Mouse (Mus musculus) megakaryocyte-erythroid progenitor cell, adult 5-6 weeks (primary cell): ENCODE measurements around the gene Actrt2. TPM values are rescaled to one million over a fixed set of nuclear protein-coding genes. Genes with fewer than 3 reads are reported as not detected.

Experiments
- ATAC-seq: replicated peaks from 2 replicates; pipeline ENCODE4 v1.8.0; 2016; ENCODE audit warnings: mild to moderate bottlenecking, inconsistent platforms; ENCODE audit not compliant: severe bottlenecking, poor library complexity, low FRiP score, low TSS enrichment
- total RNA-seq, 2 experiments: library from RNA; stranded (forward) in 1 of 2; stranded (reverse) in 1 of 2; fragments of 200-1000, 215-1000 nt in 1 of 2; fragments of >200 nt in 1 of 2; fragmentation: Nextera tagmentation in 1 of 2; gene quantifications; 2 replicates each; pipeline ENCODE4 v1.2.3; 2014 to 2017

Actrt2 gene
- total RNA-seq (2014; fragmentation: Nextera tagmentation) (not detected in 2 replicates), total RNA-seq (2017) (not detected in 2 replicates)

DNA sequence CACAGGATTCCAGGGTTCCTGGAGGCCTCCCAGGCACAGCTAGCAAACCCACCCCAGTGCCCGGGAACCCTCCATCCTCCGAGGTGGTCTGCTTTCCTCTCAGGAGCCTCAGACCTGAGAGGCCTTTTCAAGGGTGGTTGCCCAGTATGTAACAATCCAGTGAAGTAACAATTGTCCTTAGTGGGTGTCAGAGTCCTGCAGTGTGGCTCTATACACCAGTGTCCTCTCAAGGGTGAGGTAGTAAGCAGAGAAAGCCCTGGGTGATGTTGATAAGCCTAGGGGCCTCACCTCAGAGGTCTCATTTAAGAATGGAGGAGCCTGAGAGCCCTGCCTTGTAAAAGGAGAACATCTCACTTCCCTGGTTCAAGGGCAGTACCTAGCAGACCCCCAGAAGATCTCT lies at the start of gene Actrt2:
Gene Actrt2 (minus strand): TSS at position 101 of the 400 bp plus-strand sequence.
- ATAC-seq = no peak

DNA sequence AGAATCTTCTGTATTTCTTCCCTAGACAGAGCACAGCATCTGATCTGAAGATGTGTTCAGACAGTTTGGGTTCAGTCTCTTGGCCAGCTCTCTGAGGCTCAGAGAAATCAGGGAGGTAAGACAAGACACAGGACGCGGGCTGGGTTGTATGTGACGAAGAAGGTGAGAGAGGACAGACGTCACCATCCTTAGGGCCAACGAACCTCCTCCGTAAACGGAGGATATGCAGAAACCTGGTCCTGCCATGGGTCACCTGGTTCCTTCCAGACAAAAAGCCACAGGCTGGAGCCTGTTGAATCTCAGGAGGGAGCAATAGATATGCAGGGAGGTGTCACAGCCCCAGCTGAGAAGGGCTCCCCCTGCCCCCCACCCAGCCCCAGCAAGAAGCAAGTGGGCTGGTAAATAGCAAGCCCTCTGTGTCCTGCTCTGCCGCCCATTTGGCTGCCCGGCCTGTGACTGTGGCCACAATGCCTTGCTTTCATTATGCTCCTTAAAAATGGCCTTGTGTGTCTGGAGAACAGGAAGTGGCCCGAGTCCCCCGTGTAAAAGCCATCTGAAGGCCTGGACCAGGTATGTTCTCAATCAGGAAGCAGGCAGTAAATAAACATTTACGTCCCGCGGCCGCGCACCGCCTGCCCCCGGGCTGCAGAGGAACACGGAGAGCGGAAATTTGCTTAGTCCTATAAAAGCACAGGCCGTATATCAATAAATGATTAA lies 41.9 kb upstream of the Actrt2 start:
- ATAC-seq = no peak

DNA sequence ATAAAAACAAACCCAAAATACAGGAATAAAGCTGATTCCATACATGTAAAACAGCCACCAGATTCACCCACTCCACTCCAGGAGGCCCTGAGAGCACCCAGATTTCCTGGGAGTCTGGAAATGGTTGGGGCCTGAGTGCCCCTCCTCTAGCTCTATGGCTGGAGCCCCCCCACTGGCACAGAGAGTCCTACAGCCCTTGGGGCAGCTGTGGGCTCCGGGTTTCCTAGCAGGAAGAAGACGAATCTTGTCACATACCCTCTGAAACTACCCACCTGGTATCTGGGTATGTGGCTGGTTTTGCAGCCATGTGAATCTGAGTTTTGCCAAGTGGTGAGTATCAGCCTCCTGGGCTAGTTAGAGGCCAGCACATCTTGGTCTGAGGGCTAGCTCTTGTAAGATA lies 41.1 kb upstream of the Actrt2 start:
- no peak for ATAC-seq

DNA sequence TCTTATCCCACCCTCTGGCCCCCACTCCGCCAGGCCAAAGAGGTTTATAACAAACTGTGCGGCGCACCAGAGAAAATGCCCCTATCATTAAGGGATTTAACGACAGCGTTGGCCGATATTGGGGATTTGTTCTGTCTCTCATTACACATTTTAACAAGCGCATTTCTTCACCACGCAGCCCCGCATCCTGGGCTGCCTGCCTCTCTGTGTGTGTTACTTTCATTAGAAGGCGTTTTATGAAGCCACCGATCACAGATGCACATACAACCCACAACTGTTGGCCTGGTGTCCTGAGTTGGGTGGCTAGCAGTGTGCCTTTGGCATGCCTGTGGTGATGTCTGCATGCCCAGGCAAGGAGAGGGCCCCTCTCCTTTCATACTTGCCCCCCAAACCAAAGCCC lies 40.6 kb upstream of the Actrt2 start:
- no peak for ATAC-seq

DNA sequence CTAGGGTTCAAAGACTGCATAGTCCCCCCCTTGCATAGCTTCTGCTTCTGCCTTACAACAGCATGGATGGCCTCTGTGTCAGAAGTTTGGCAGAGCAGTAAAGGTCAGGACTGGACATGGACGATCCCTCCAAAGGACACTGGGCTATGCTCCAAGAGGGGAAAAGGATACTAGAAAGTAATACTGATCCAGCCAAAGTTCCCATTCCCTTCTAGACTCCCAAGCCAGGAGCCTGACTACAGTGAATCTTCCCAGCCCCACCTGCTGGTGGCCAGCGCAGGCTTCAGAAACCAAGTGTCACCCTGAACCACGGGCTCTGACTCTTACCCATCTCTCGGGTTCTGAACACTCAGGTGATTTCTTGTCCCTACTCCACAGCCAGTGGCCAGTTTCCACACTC lies 39.9 kb upstream of the Actrt2 start:
- ATAC-seq = no peak

DNA sequence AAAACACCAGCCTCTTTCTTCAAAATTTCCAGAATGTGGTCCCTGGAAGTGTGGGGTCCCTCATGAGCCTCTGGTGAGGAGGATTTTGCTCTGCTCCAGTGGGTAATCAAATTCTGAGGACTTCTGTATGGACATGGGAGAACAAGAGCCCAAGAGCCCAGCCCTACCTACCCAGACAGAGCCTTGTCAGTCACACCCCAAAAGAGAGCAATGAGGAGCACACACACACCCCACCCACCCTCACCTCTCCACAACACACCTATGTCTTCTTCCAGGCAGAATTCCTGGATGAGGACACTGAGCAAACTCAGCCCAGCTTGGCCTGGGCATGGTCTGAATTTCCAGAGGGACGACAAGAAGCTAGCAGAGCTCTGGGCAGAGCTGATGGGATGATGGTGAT lies 38.8 kb upstream of the Actrt2 start:
- ATAC-seq = no peak

DNA sequence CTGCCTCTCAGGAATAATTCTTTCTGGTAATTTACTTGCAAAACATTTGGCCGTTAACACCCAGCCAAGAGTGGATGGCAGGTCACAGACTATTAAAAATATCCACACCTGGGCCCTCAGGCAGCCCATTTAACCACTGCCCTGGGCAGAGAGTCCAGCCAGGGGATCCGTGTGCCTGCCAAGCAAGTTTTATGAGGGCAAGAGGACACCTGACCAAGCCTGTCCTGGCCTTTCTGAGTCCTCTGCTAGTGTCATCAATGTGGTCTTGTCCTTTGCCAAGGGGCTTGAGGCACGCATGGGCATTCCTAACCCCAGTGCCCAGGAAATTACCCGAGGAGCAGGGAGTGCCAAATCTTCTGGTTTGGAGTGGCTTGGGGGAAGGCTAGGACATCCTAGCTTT lies 38.0 kb upstream of the Actrt2 start:
- no peak for ATAC-seq

DNA sequence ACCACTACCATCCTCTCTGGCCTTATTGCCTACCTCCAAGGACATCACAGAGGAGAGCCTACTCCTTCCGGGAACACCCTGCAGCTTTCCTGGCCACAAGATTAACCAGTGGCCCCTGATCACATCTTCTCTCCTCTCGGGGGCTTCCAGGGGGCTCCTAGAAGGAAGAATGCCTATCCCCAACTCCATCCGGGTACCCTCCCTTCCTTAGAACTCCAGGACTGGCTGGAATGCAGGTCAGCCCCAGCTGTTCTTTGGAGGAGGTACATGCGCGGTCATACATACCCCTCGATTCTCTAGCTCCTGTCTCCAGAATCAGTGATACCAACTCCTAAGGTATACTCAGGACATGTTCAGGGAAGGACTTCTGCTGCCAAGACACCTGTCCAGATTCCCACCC lies 37.4 kb upstream of the Actrt2 start:
- ATAC-seq = no peak

DNA sequence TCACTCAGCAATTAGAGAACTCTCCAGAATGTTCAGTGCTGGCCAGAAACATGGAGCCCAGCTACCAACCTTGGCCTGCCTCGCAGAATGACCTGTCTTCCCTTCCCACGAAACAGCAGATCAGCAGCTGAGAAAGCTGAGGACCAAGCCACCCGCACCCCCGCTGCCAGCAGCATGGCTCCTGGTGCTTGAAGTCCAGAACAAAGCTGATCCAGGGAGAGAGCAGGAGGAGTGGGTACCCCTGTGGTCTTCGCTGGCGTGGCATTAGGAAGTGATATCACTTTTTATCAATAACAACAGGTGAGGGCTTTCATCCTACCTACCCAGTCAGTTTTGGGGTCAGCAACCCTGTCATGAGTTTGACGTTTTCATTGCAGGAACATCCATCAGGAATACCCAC lies 36.9 kb upstream of the Actrt2 start:
- ATAC-seq = no peak

DNA sequence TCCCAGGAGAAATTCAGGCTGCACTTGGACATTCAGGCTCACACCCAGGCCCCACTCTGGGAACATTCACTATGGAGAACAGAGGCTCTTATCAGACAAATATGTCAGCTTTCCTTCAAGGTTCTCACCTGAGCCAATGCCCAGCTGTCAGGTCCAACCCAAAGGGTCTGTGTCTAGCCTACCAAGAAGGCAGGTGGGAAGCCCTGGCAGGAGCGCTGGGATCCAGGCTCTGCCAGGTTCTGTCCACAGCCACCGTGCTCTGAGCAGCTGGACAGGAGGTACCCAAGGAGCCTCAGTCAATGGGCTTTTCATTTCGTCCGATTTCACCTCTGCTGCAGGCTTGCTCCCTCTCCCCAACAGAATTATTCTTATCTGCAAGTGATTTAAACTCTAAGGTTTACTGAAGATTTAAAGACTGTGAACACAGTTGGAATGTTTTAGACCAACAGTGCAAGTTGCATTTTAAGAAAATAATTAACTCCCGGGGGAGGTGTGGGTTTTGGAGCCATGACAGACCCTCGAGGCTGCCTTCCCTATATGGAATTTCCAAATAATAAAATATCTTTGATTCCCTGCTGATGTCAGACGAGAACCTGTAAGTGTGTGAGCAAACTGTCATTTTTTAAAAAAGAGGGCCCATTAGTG lies 35.9 kb upstream of the Actrt2 start:
- no peak for ATAC-seq

DNA sequence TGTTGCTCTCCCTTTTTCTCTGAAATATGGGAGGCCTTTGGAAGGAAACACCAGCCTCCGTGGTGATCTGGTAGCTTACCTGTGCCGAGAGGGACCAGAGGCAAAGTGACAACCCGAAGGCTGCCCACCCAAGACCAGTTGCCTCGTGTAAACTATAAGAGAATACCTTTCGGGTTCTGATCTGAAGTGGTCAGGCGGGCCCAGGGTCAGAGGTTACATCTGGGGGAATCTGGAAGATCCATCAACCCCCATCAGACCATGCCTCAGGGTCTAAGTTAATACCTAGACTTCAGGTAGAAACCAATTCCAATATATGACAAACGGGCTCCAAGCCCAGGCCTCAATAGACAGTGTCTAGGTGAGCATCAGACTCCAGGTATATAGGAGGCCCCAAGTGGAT lies 35.3 kb upstream of the Actrt2 start:
- no peak for ATAC-seq

DNA sequence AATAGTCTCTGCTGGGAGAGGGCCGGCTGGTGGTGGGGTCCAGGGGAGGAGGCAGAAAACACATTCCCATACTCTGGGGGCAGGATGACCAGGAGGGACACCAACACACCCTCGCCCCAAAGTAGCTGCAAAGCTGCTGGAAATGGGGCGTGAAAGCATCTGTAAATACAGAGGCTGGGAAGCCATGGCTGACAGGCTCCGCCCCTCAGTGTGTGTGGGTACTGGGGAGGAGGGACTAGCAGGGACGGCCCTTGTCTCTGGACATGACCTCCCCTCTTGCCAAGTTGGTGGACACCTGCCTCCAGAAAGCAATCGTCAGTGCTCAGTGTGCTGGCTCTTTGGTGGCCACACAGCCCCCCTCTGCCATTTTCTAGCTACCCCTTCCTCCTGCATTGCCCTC lies 34.5 kb upstream of the Actrt2 start:
- no peak for ATAC-seq

DNA sequence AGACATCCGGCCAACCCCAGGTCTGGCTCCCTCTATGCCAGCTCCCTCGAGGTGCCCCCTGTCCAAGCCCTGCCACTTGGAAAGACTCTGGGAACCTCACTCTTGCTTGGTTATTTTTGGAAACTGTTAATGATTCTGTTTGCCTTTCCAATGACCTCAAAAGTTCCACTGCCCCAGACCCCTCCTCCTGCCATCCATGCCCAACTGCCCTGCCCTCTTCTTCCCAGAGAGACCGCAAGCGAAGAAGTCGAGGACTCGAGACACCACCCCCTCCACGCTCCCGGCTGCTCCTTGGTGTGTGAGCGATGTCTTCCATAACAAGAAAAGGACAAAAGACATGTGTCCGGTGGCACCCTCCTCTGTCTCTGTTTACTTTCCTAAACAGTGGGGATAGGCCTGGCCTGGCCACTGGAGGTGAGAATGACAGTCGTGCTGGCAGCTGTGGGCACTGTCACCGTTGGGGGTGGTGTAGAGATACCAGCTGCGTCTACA lies 33.3 kb upstream of the Actrt2 start:
- ATAC-seq = no peak

DNA sequence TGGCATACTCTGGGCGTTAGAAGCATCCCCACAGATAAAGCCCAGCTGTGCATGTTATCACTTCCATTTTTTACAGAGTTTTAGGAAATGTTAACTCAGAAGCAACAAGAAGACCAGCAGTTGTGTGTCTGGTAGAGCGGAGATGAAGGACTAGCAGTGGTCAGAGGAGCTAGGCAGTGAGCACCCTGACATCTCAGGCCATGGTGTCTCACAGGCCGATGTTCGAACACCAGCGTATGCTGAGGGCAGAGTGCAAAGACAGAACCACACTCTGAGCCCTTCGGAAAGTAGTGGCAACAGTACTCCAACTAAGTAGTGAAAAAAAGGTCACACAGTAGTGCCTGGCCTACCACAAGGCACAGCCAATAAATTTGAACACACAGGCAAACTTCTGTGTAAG lies 32.8 kb upstream of the Actrt2 start:
- ATAC-seq = 0 out of 2 replicates have a peak, but pooled peaks have one; percentile 9

DNA sequence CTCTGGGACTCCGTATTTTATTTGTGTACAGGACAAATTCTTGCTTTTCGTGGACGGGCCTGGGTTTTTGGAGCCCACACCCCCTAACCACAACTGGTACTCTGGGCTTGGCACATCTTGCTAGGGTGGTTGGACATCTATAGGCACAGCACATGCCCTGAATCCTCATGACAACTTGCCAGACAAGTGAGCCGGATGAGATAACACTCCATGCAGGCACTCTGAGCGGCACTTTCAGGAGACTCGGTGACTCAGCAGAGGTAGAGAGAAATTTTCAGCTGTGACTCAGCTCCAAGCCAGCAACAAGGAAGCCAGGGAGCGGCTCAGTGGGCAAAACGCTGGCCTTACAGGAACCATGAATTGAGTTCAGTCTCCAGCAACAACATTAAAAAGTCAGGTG lies 31.6 kb upstream of the Actrt2 start:
- ATAC-seq = peak; percentile 90

DNA sequence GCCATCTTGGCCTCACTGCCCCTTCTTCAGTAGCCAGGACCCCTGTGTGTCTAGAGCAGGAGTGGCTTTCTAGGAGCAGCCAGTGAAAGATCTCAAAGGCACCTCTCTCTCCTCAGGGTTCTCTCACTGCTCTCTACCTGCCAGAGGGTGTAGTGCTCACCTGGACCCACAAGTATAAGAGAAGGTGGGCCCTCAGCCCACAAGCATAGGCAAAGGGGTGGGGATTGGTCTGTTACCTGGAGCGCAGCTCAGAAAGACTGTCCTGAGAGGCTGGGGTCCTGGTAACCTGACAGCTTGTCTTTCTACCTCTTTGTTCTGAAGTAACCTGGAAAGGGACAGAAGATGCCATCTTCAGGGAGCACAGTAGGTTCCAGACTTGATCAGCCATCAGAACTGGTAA lies 31.0 kb upstream of the Actrt2 start:
- no peak for ATAC-seq

DNA sequence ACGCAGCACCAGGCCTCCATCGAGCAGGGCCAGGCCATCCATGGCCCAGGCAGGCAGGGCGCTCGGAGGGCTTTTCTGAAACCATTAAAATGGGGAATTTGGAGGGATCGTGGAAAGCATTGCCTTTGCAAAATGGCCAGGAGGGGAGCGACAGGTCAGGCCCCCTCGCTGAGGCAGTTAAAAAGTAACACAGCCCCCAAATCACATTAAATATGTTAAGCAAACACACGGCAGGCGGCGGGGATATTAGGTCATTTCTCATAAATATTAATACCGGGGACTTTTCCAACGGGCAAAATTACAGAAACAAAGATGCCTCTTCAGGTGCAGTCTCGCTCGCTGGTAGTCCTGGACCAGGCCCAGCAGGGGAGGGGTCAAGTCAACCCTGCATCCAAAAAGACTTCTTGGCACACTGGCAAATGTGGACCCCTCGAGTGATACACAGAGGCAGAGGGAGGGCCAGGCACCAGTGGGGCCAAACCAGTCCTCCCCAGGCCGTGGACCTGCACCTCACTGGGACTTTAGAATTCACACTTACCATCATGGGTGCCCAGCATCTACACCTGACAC lies 30.4 kb upstream of the Actrt2 start:
- ATAC-seq = no peak

DNA sequence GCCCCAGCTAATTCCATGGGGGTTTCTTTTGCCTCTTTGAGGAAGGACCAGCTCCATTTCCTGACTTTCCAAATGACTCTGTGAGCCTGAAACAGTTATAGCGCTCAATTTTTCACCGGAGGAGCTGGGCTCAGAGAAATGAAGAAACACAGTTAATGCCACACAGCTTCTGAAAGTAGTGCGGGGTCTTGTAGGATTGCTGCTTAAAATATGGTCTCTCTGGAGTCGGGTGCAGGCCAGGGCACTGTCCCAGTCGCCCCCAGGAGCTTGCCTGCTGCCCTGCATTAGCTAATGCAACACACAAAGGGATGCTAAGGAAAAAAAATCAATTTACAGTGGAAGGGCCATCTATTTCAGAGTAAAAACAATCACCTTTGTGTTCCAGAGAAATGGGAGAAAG lies 29.8 kb upstream of the Actrt2 start:
- ATAC-seq = no peak

DNA sequence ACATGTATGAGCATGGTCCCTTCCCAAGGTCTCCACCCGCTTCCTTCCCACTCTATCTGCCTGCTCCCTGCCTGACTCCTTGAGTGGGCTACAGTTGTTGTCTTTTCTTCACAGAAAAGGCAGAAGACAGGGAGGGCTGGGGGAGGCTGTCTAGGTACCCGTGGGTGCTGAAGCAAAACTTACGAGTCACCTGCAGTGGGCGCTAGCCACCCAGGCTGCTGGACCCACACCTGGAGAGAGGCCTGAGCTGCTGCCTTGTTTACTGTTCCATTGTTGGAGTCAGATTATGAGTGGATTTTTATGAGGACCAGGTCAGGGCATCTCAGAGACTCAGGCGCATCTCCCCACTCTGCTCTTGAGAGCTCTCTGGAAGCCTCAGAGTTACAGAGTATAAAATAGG lies 28.9 kb upstream of the Actrt2 start:
- ATAC-seq = no peak

DNA sequence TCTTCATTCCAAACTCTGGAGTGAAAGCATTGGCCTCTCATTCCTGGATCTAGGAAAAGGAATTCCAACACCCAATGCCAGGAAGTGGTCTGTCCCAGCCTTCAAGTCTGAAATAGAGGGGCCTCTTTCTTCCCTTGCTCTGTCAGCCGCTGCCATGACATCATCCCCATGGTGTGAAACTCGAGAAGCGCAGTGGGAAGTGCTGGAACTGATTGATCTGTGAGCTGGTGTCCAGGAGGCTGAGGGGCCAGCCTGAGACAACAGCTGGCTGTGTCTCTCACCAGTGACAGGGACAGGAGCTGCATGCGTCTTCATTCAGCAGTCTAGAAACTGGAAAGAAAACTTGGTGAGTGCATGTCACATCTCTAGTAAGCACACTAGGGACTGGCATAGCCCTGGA lies 28.5 kb upstream of the Actrt2 start:
- ATAC-seq = no peak

DNA sequence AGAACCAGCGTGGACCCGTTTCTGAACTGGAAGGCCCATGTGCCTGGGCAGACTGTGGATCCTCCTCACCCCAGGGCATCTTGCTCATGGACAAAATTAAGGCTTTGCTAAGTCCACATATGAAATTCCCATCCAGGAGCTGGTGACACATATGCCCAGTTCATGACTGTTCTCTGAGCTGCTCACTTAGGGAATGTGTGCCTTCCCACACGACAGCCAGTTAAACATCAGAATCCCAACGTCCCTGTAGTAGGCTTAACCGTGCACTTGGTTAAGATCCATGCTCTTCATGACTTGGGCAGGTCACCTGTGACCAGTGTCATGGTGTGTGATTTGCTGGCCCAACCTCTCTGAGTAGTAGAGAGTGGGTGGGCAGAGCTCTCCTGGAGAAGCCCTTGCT lies 26.7 kb upstream of the Actrt2 start:
- ATAC-seq = no peak
